Comparison of ENCODE assay signal across 21 mouse cellular contexts in the genomic region with DNA sequence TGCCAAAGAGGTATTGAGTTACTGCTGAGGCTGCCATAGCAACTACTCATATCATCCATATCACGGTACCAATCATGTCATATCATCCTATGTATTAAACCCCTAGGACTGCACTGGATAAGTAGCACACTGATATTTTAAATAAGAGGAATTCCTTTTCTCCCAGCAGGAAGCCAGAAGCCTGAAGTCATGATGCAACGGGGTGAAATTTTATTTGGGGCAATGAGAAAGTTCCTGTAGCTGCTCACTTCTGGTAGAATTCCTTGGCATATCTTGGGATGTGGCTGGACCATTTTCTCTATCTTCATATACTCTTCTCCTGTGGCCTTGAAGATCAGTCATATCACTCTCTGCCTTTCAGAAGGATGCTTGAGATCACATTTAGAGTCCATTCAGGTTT.
"Had no signal": no experiment of that assay in that cellular context is flagged by ENCODE, and none has a peak within 500 bp of the region (broad histone marks: within the 10 kb centered on the region; RNA-seq: fewer than 3 reads in every experiment).

No protein-coding gene starts in this region.

- DNase-seq: gastrocnemius, postnatal 25 days; heart, adult 18-20 months; heart, postnatal 10 days; heart, postnatal 4 days; kidney, adult 18-20 months; kidney, adult 8-10 months; kidney, postnatal 10 days; kidney, postnatal 25 days; kidney, postnatal 4 days; left cerebral cortex, postnatal 4 days had no signal

- ATAC-seq: hindbrain, embryonic 16.5 days; inflammation-experienced regulatory T-cells, adult 6 months; intestine, embryonic 15.5 days; intestine, postnatal 0 days; liver, embryonic 12.5 days had no signal

- H3K36me3 ChIP-seq: heart, embryonic 10.5 days; heart, embryonic 12.5 days; hindbrain, embryonic 13.5 days; intestine, embryonic 15.5 days; limb, embryonic 13.5 days; limb, embryonic 15.5 days; liver, embryonic 12.5 days had no signal

- H3K27me3 ChIP-seq: heart, embryonic 12.5 days; hindbrain, embryonic 13.5 days; intestine, embryonic 15.5 days; limb, embryonic 13.5 days; limb, embryonic 15.5 days; liver, embryonic 12.5 days had no signal

- H3K4me2 ChIP-seq: heart, embryonic 12.5 days; hindbrain, embryonic 13.5 days; intestine, embryonic 15.5 days; limb, embryonic 13.5 days; limb, embryonic 15.5 days; liver, embryonic 12.5 days had no signal

- H3K4me1 ChIP-seq: intestine, embryonic 15.5 days; limb, embryonic 13.5 days; limb, embryonic 15.5 days; liver, embryonic 12.5 days had no signal

- H3K27ac ChIP-seq: heart, embryonic 10.5 days; intestine, embryonic 15.5 days; layer of hippocampus, adult 2 months; limb, embryonic 13.5 days; limb, embryonic 15.5 days; liver, embryonic 12.5 days had no signal

- H3K9ac ChIP-seq: heart, embryonic 12.5 days; hindbrain, embryonic 13.5 days; intestine, embryonic 15.5 days; limb, embryonic 13.5 days; limb, embryonic 15.5 days; liver, embryonic 12.5 days had no signal

- H3K9me3 ChIP-seq: heart, embryonic 10.5 days; heart, embryonic 12.5 days; hindbrain, embryonic 13.5 days; intestine, embryonic 15.5 days; limb, embryonic 13.5 days; limb, embryonic 15.5 days; liver, embryonic 12.5 days had no signal

- H3K4me3 ChIP-seq: heart, embryonic 10.5 days; heart, embryonic 12.5 days; hindbrain, embryonic 13.5 days; intestine, embryonic 15.5 days; layer of hippocampus, adult 2 months; limb, embryonic 13.5 days; limb, embryonic 15.5 days; liver, embryonic 12.5 days had no signal
